Mouse (Mus musculus) hindbrain, embryonic 13.5 days (tissue): ENCODE measurements at regions not wholly inside any gene's neighbourhood (a gene's known extent, or its start where the extent isn't known, plus 50 kb on each side); places are given as distances from the start of the nearest gene placed in this dataset.

Source experiments
- ATAC-seq: fragments of 200-750 bp; cut with Nextera tagmentation; 2 replicates; pipeline ENCODE4 v1.8.0; 2017; ENCODE audit warnings: moderate TSS enrichment; ENCODE audit not compliant: low FRiP score
- H3K27ac ChIP-seq: fragments of 300-500 bp; sonication (generic); 2 replicates; pipeline ENCODE4 v1.5.1; 2015; ENCODE audit warnings: inconsistent platforms, mild to moderate bottlenecking, moderate library complexity
- H3K27me3 ChIP-seq: fragments of 300-500 bp; sonication (generic); 2 replicates; pipeline ENCODE4 v1.6.1; 2015; ENCODE audit warnings: mild to moderate bottlenecking, inconsistent platforms
- H3K36me3 ChIP-seq: fragments of 300-500 bp; sonication (generic); 2 replicates; pipeline ENCODE4 v1.6.1; 2015; ENCODE audit warnings: mild to moderate bottlenecking, inconsistent platforms
- H3K4me1 ChIP-seq: fragments of 300-500 bp; sonication (generic); replicated peaks from 2 replicates; pipeline ENCODE4 v1.6.1; 2015; ENCODE audit warnings: inconsistent platforms
- H3K4me2 ChIP-seq: fragments of 300-500 bp; sonication (generic); 2 replicates; pipeline ENCODE4 v1.6.1; 2015; ENCODE audit warnings: inconsistent platforms, mild to moderate bottlenecking, moderate library complexity
- H3K4me3 ChIP-seq: fragments of 300-500 bp; sonication (generic); 2 replicates; pipeline ENCODE4 v1.5.1; 2015; ENCODE audit warnings: mild to moderate bottlenecking, inconsistent platforms
- H3K9ac ChIP-seq: fragments of 300-500 bp; sonication (generic); 2 replicates; pipeline ENCODE4 v1.6.1; 2015; ENCODE audit warnings: mild to moderate bottlenecking, inconsistent platforms
- H3K9me3 ChIP-seq: fragments of 300-500 bp; sonication (generic); 2 replicates; pipeline ENCODE4 v1.6.1; 2016; ENCODE audit warnings: inconsistent platforms
- WGBS: fragments of 180-500 bp; shearing (Covaris S2); methylation state at CpG from one replicate; pipeline ENCODE4 v1.1.7; 2015; 5-methylcytosine and 5-hydroxymethylcytosine counted together

DNA sequence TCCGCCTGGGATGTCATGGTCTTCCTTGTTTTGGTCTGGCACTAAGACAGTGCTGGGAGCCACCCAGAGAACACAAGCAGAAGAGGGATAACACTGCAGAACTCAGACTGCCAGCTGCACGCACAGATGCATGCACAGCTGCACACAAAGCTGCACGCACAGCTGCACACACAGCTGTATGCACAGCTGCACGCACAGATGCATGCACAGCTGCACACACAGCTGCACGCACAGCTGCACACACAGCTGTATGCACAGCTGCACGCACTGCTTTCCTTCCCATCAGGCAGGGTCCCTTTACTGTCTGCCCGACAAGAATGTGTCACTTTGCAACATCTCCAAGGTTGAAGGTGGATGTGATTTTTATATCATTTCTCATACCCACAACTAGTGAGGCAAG, 122.9 kb upstream of the Egln3 start:
- no peak for ATAC-seq
- Histone ChIP-seq H3K9ac (no peak overlapping the region), H3K4me3 (no peak overlapping the region), H3K4me2 (no peak overlapping the region), H3K9me3 (no peaks in the 10 kb centered on the region), H3K27me3 (0 out of 2 replicates have a peak, but pooled peaks cover 4% of the 10 kb centered on the region), H3K4me1 (no peaks in the 10 kb centered on the region), H3K27ac (no peak overlapping the region), H3K36me3 (no peaks in the 10 kb centered on the region)
- WGBS, result 75% methylated on average over 7 of the region's 7 CpGs

DNA sequence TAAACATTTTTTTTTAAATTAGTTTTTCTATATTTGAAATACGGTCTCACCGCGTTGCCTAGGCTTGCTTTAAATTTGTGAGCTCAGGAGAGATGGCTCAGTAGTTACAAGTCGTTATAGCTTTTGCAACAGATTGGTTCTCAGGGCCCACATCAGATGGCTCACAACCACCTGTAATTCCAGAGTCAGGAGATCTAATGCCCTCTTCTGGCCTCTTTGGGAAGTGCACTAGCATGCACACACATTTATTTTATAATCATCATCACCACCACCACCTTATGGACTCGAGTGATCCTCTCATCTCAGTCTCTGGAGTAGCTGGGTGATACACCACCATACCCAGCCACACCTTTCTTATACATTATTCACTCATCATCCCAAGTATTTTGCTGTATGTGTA, 116.9 kb upstream of the Egln3 start:
- Histone ChIP-seq H3K4me1 (peaks cover 8% of the 10 kb centered on the region), H3K9me3 (0 out of 2 replicates have a peak, but pooled peaks cover 5% of the 10 kb centered on the region), H3K4me3 (no peak overlapping the region), H3K27ac (no peak overlapping the region), H3K4me2 (no peak overlapping the region), H3K9ac (no peak overlapping the region), H3K27me3 (peaks cover 16% of the 10 kb centered on the region), H3K36me3 (no peaks in the 10 kb centered on the region)
- 95% methylated on average over 5 of the region's 5 CpGs for WGBS
- no peak for ATAC-seq

DNA sequence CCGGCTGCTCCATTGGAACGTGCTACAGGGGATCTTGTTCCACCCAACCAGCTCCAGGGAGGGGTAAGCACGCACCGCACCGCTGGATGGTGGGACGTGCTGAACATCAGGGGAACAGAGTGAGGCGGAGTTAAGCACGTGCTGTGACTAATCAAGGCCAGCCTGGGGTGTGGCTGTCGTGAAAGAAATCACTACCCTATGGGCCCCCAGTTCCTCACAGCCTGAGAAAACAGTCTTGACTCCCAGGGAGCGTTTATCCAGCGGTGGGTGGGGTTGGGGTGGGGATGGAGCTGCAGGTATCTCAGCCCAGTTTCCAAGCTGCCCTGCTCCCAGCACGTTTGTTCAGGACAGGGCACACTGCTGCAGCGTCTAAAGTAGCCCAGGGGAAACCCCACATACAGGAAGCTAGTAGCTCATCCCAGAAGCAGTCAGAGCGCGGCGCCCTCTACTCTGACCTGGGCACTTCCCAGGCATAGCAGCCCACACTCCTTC, 113.4 kb upstream of the Egln3 start:
- H3K4me2 ChIP-seq, result peak overlapping the region; percentile 46
- H3K9me3 ChIP-seq, result 0 out of 2 replicates have a peak, but pooled peaks cover 5% of the 10 kb centered on the region
- no peak overlapping the region for H3K27ac ChIP-seq
- peaks cover 33% of the 10 kb centered on the region for H3K27me3 ChIP-seq
- 0 out of 2 replicates have a peak, but pooled peaks have one; percentile 32 for ATAC-seq
- H3K36me3 ChIP-seq, result no peaks in the 10 kb centered on the region
- no peak overlapping the region for H3K9ac ChIP-seq
- peak overlapping the region; percentile 19 for H3K4me3 ChIP-seq
- peaks cover 26% of the 10 kb centered on the region for H3K4me1 ChIP-seq
- 3% methylated on average over 16 of the region's 16 CpGs for WGBS

DNA sequence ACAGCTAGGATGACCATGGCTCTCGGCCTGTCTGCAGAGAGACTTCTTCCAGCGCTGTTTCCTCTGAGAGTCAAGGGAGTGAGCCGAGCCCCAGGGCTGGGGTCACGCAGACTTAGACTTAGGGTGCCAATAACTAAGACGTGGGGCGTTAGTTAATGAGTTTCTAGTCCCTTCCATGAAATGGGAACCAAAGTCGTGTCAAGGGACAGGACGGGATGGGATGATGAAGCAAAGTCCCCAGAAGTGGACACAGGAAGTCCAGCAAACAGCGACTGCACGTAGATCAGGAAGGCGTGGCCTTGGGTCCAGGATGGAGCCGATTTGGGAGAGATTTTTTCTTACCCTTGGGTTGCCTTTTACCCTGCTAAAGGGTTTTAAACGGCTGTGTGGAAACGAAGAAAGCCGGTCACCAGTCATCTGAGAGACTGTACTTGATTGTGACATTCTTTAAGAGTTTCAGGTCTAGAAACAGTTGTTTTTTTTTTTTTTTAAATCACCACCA, 112.5 kb upstream of the Egln3 start:
- Histone ChIP-seq H3K9ac (no peak overlapping the region), H3K4me1 (peaks cover 26% of the 10 kb centered on the region), H3K36me3 (no peaks in the 10 kb centered on the region), H3K27me3 (peaks cover 35% of the 10 kb centered on the region), H3K4me2 (no peak overlapping the region), H3K9me3 (0 out of 2 replicates have a peak, but pooled peaks cover 1% of the 10 kb centered on the region), H3K27ac (no peak overlapping the region), H3K4me3 (no peak overlapping the region)
- 48% methylated on average over 15 of the region's 15 CpGs for WGBS
- ATAC-seq, result no peak

DNA sequence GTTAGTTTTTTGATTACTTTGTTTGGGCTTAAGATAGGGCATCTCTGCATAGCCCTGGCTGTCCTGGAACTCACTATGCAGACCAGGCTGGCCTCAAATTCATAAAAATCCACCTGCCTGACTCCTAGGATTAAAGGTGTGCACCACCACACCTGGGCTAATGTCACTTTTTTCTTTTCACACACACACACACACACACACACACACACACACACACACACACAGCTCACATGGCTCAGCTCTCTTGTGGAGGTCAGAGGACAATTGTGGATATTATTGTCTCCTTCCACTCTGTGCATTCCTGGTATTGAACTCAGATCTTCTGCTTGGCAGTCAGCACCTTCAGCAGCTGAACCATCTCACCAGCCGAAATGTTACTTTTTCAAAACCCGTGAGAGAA, 110.5 kb upstream of the Egln3 start:
- WGBS, result 62% methylated on average over 2 of the region's 2 CpGs
- Histone ChIP-seq H3K4me1 (peaks cover 26% of the 10 kb centered on the region), H3K9me3 (no peaks in the 10 kb centered on the region), H3K9ac (no peak overlapping the region), H3K27ac (no peak overlapping the region), H3K27me3 (peaks cover 35% of the 10 kb centered on the region), H3K36me3 (no peaks in the 10 kb centered on the region), H3K4me2 (no peak overlapping the region), H3K4me3 (no peak overlapping the region)
- no peak for ATAC-seq

DNA sequence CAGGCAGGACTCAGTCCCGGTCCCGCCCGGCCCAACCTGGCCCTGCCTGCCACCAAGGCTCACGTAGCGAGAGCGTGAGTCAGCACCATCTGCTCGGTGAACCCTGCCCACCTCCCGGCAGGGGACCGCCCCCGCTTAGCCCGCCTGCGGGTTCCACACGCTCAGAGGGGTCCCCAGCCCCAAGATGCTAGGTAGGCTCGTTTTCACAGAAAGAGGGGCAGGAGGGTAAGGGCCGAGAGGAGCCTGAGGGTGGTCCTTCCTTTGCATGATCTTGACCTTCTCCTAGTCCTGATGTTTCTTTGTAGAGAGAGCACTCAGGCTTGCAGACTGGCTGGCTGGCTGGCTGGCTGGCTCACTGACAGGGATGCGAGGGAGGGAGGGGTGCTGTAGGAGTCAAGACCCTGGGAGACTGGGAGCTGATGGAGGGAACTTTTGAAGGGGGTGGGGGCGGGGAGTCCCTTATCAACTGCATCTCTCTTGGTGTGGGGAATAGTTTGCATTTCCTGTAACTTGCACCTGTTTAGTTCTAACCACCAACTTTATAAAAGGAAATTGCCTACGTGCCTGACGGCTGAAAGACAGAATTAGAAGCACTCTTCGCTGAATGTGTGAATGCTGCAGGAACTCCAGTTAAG, 109.7 kb upstream of the Egln3 start:
- H3K27me3 ChIP-seq, result peaks cover 39% of the 10 kb centered on the region
- H3K27ac ChIP-seq, result no peak overlapping the region
- WGBS, result under 1% methylated on average over 20 of the region's 20 CpGs
- peak overlapping the region; percentile 40 for H3K4me3 ChIP-seq
- H3K4me1 ChIP-seq, result peaks cover 26% of the 10 kb centered on the region
- H3K9ac ChIP-seq, result peak overlapping the region; percentile 71
- peak; percentile 80 for ATAC-seq
- peak overlapping the region; percentile 74 for H3K4me2 ChIP-seq
- no peaks in the 10 kb centered on the region for H3K36me3 ChIP-seq
- H3K9me3 ChIP-seq, result no peaks in the 10 kb centered on the region

DNA sequence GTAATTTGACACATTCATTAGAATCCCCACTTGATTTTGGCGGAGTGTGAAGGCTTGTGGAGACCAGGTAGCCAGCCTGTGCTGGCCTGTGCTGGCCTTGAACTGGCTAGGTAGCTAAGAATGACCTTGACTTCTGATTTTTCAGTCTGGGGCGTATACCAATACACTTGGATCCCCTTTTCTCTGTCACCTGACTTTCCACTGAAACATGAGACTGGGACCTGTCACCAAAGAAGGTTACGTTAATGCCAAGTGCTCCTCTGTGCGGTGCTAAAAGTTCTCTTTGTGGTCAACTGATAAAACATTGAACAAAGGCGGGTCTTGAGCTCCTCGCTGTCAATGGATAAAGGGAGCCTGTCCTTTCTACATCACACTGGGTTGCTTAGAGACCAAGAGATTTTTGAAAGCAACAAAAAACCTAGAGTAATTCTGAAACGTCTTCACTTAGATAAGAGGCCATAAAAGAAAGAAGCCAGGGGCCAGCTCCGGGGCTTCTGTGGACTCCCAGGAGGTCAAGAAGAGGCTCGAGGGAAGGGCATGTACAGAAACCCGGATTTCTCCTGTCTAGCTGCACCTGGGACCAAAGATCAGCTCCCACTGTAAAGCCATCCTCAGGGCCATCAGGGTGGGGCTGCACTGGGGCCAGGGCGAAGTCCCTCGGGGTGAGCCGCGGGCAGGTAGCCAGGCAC, 109.0 kb upstream of the Egln3 start:
- H3K36me3 ChIP-seq, result no peaks in the 10 kb centered on the region
- 12% methylated on average over 14 of the region's 14 CpGs for WGBS
- H3K27ac ChIP-seq, result no peak overlapping the region
- peak overlapping the region; percentile 71 for H3K9ac ChIP-seq
- ATAC-seq, result no peak
- H3K4me1 ChIP-seq, result peaks cover 26% of the 10 kb centered on the region
- H3K4me3 ChIP-seq, result peak overlapping the region; percentile 40
- H3K9me3 ChIP-seq, result no peaks in the 10 kb centered on the region
- H3K27me3 ChIP-seq, result peaks cover 39% of the 10 kb centered on the region
- peak overlapping the region; percentile 74 for H3K4me2 ChIP-seq

DNA sequence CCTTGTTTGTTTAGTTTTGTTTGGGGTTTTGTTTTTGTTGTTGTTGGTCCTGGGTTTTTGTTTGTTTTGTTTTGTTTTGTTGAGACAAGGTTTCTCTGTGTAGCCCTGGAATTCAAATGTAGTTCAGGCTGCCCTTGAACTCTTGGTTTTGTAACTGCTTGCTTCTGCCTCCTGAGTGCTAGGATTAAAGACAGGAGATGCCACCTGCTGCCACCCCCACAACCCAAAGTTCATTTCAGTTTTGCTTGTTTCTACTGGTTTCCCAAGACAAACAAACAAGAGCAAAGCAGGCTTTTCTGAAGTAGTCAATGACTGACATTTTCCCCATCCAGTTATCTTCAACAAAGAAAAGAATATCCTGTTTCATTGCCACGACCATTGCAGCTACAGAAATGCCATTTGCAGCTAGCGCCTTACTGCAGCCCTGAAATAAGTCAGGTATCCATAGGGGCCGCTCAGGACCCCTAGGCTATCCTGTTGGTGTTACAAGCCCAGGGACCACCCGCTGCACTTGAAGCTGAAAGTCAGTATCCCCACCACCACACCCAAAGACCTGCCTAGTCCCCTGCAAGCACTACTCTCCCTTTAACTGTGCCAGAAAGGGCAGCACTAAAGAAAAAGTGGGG, 108.3 kb upstream of the Egln3 start:
- peaks cover 22% of the 10 kb centered on the region for H3K4me1 ChIP-seq
- WGBS, result 46% methylated on average over 4 of the region's 4 CpGs

DNA sequence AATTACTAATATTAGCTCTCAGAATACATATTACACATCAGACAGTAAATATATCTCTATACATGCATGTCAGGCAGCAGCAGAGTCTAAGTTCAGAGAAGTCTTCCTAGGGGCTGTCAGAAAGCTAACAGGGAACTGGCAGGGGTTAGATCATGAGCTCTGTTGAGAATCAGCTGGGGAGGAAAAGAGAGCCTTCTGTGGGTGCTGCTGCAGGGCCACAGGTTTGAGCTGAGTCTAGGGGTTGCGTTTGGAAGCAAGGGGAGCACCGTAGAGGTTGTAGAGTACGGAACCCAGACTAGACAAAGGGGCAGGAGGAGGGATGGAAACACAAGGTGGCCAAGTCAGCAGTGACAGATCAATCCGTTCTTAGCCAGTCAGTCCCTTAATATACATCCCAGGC, 106.2 kb upstream of the Egln3 start:
- Histone ChIP-seq H3K4me1 (peaks cover 17% of the 10 kb centered on the region), H3K36me3 (no peaks in the 10 kb centered on the region), H3K4me2 (no peak overlapping the region), H3K9ac (no peak overlapping the region), H3K27ac (no peak overlapping the region), H3K4me3 (no peak overlapping the region), H3K27me3 (peaks cover 18% of the 10 kb centered on the region), H3K9me3 (no peaks in the 10 kb centered on the region)
- WGBS, result 74% methylated on average over 4 of the region's 4 CpGs
- no peak for ATAC-seq

More for the DNA sequence above, 108.3 kb upstream of the Egln3 start:
- ATAC-seq, result no peak
- peaks cover 35% of the 10 kb centered on the region for H3K27me3 ChIP-seq
- no peak overlapping the region for H3K4me2 ChIP-seq
- no peak overlapping the region for H3K27ac ChIP-seq
- H3K36me3 ChIP-seq, result no peaks in the 10 kb centered on the region
- H3K4me3 ChIP-seq, result no peak overlapping the region
- no peak overlapping the region for H3K9ac ChIP-seq
- H3K9me3 ChIP-seq, result no peaks in the 10 kb centered on the region

DNA sequence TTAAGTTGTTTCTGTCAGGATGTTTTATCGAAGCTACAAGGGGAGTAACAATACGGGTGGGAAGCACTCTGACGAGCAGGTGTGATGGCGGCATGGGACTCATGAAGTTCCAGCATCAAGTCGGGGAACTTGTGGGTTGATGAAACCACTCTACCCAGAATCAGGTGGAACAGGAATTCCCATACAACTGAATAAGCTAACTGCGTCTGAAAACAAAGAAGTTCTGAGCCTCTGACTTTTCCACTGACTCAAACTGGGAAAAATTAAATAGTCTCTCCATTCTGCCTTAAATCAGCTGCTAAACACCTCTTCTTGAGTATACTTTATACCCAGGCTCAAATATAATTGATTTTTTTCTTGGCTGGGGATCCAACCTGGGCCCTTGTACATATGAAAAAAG, 105.6 kb upstream of the Egln3 start:
- Histone ChIP-seq H3K9ac (no peak overlapping the region), H3K9me3 (no peaks in the 10 kb centered on the region), H3K27me3 (peaks cover 13% of the 10 kb centered on the region), H3K36me3 (no peaks in the 10 kb centered on the region), H3K4me2 (no peak overlapping the region), H3K27ac (no peak overlapping the region), H3K4me1 (peaks cover 17% of the 10 kb centered on the region), H3K4me3 (no peak overlapping the region)
- WGBS, result 87% methylated on average over 6 of the region's 6 CpGs
- no peak for ATAC-seq

DNA sequence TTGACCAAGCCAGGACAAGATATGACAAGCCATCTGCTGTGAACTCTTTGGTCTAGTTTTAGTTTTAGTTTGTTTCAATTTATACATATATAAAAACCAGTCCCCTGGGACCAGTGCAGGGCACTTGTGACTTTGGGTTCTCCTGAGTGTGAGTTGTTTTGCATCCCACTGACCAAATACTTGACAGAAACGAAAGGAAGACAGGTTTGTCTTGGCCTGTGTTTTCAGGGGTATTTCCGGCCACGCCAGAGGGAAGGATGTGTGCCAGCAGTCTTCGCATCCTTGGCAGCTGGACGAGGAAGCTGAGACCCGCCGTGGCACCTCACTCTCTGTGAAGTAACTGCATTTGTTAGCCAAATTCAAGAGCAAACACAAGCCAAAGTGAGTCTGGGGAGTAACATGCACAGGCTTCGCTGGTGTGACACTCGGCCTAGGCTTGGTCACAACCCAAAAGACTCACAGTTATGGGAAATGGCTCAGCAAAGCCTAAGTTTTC, 101.5 kb upstream of the Egln3 start:
- ATAC-seq, result no peak
- Histone ChIP-seq H3K4me2 (no peak overlapping the region), H3K36me3 (no peaks in the 10 kb centered on the region), H3K4me1 (no peaks in the 10 kb centered on the region), H3K27me3 (peaks cover 4% of the 10 kb centered on the region; the same call in 1 of the 2 replicates), H3K9ac (no peak overlapping the region), H3K4me3 (no peak overlapping the region), H3K27ac (no peak overlapping the region), H3K9me3 (no peaks in the 10 kb centered on the region)
- WGBS, result 94% methylated on average over 9 of the region's 9 CpGs

DNA sequence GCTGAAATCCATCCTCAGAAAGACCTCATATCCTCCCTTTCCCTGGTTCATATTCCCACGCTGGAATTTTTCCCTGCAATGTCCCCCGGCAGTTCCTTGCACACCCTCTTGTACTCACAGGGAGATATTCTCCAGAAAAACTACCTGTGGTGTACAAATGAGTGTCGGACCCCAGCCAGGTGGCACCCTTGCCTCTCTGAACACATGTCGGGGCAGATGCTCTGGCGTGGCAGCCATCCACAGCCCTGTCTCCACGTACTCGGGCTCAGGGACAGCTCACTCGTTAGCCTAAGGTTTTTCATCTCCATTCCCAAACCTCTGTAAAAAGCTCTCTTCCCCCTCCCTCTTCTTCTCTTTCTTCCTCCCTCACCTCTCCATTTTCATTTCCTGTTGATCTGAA, 100.1 kb upstream of the Egln3 start:
- Histone ChIP-seq H3K4me2 (no peak overlapping the region), H3K9me3 (no peaks in the 10 kb centered on the region), H3K4me3 (no peak overlapping the region), H3K4me1 (no peaks in the 10 kb centered on the region), H3K27ac (no peak overlapping the region), H3K36me3 (no peaks in the 10 kb centered on the region), H3K27me3 (no peaks in the 10 kb centered on the region), H3K9ac (no peak overlapping the region)
- no peak for ATAC-seq
- 88% methylated on average over 8 of the region's 8 CpGs for WGBS
